Mouse (Mus musculus) heart, postnatal 0 days (tissue): ENCODE measurements around the gene A930009A15Rik. TPM values are rescaled to one million over a fixed set of nuclear protein-coding genes. Genes with fewer than 3 reads are reported as not detected.

ENCODE experiments used
- ATAC-seq: fragments of 200-750 bp; cut with Nextera tagmentation; 2 replicates; pipeline ENCODE4 v1.8.0; 2017; ENCODE audit warnings: low read depth, moderate number of reproducible peaks, moderate library complexity; ENCODE audit not compliant: insufficient read depth
- DNase-seq: peaks from one replicate; pipeline ENCODE4 v3.0.0-alpha.2; 2016; ENCODE audit warnings: low spot score
- H3K27ac ChIP-seq: fragments of 300-500 bp; sonication (generic); 2 replicates; pipeline ENCODE4 v1.5.1; 2014; ENCODE audit warnings: low read depth, mild to moderate bottlenecking
- H3K27me3 ChIP-seq: fragments of 300-500 bp; sonication (generic); 2 replicates; pipeline ENCODE4 v1.6.1; 2014; ENCODE audit warnings: low read length, mixed read lengths; ENCODE audit not compliant: control insufficient read depth, insufficient read depth
- H3K36me3 ChIP-seq: fragments of 300-500 bp; sonication (generic); replicated peaks from 2 replicates; pipeline ENCODE4 v1.6.1; 2014; ENCODE audit warnings: low read length, mixed read lengths; ENCODE audit not compliant: control insufficient read depth, insufficient read depth
- H3K4me1 ChIP-seq: fragments of 300-500 bp; sonication (generic); 2 replicates; pipeline ENCODE4 v1.6.1; 2014; ENCODE audit warnings: antibody characterized with exemption; ENCODE audit not compliant: control insufficient read depth, insufficient read depth
- H3K4me2 ChIP-seq: fragments of 300-500 bp; sonication (generic); 2 replicates; pipeline ENCODE4 v1.6.1; 2014; ENCODE audit warnings: low read depth, mild to moderate bottlenecking, low read length, moderate library complexity
- H3K4me3 ChIP-seq: fragments of 300-500 bp; sonication (generic); 2 replicates; pipeline ENCODE4 v1.5.1; 2014; ENCODE audit warnings: low read depth, low read length
- H3K9ac ChIP-seq: fragments of 300-500 bp; sonication (generic); replicated peaks from 2 replicates; pipeline ENCODE4 v1.6.1; 2014; ENCODE audit warnings: low read depth, low read length, mixed read lengths
- H3K9me3 ChIP-seq: fragments of 300-500 bp; sonication (generic); replicated peaks from 2 replicates; pipeline ENCODE4 v1.6.1; 2016; ENCODE audit warnings: low read length; ENCODE audit not compliant: control insufficient read depth
- CTCF ChIP-seq: IDR thresholded peaks from 2 replicates; pipeline ENCODE4 v1.5.1; 2016; ENCODE audit warnings: antibody characterized with exemption, control low read depth, low read depth
- EP300 ChIP-seq: IDR thresholded peaks from 2 replicates; pipeline ENCODE4 v1.6.1; 2016; ENCODE audit warnings: antibody characterized with exemption, low read depth
- WGBS: fragments of 180-500 bp; shearing (Covaris S2); extraction: QIAGEN DNeasy Blood & Tissue Kit; methylation state at CpG from one replicate; pipeline ENCODE4 v1.1.7; 2014; 5-methylcytosine and 5-hydroxymethylcytosine counted together
- polyA plus RNA-seq: library from polyadenylated mRNA; unstranded; fragments of >200 nt; fragmentation: Nextera tagmentation; extraction: Ambion mirVana; gene quantifications from 2 replicates; pipeline ENCODE4 v1.2.1, GENCODE M21; 2015
- total RNA-seq: library from RNA; depleted of rRNA; stranded (reverse); fragments of >200 nt; gene quantifications from 2 replicates; pipeline ENCODE4 v1.2.3, GENCODE M21; 2014; ENCODE audit warnings: low replicate concordance

Gene A930009A15Rik
- total and polyA plus RNA-seq, 2 experiments from 2014 or later: not detected

GRCm38 (mm10) chr10:115570577-115570976 is 791 bp downstream of the A930009A15Rik start:
- no peaks in the 10 kb centered on the region for H3K36me3 ChIP-seq
- DNase-seq (no peak), ATAC-seq (no peak)
- no peaks in the 10 kb centered on the region for H3K9me3 ChIP-seq
- no peaks in the 10 kb centered on the region for H3K27me3 ChIP-seq
- H3K4me2 ChIP-seq: no peak overlapping the region
- 79% methylated on average over 2 of the region's 2 CpGs for WGBS
- no peak for TF ChIP-seq EP300
- TF ChIP-seq CTCF: no peak
- no peak overlapping the region for H3K27ac ChIP-seq
- H3K4me3 ChIP-seq: no peak overlapping the region
- no peaks in the 10 kb centered on the region for H3K4me1 ChIP-seq
- no peak overlapping the region for H3K9ac ChIP-seq

- H3K27ac ChIP-seq: no peak overlapping the region
- no peak for TF ChIP-seq CTCF
- TF ChIP-seq EP300: no peak
- no peaks in the 10 kb centered on the region for H3K9me3 ChIP-seq
- H3K27me3 ChIP-seq: no peaks in the 10 kb centered on the region
- H3K4me2 ChIP-seq: no peak overlapping the region
- H3K4me1 ChIP-seq: no peaks in the 10 kb centered on the region
- H3K9ac ChIP-seq: no peak overlapping the region
- DNase-seq: no peak
- H3K4me3 ChIP-seq: no peak overlapping the region
- no peak for ATAC-seq
- no peaks in the 10 kb centered on the region for H3K36me3 ChIP-seq
- 81% methylated on average over 6 of the region's 6 CpGs for WGBS
Measured at GRCm38 (mm10) chr10:115571317-115571716, 1.5 kb downstream of the A930009A15Rik start.

- WGBS: 47% methylated on average over 3 of the region's 3 CpGs
- DNase-seq (no peak), ATAC-seq (no peak)
- no peak overlapping the region for H3K4me3 ChIP-seq
- no peak overlapping the region for H3K9ac ChIP-seq
- no peaks in the 10 kb centered on the region for H3K36me3 ChIP-seq
- H3K4me2 ChIP-seq: no peak overlapping the region
- no peak overlapping the region for H3K27ac ChIP-seq
- no peak for TF ChIP-seq CTCF
- TF ChIP-seq EP300: no peak
- H3K4me1 ChIP-seq: no peaks in the 10 kb centered on the region
- H3K9me3 ChIP-seq: no peaks in the 10 kb centered on the region
- no peaks in the 10 kb centered on the region for H3K27me3 ChIP-seq
Measured at GRCm38 (mm10) chr10:115571734-115572440, 2.1 kb downstream of the A930009A15Rik start.

- Histone ChIP-seq H3K4me2 (no peak overlapping the region), H3K27me3 (0 out of 2 replicates have a peak, but pooled peaks cover 6% of the 10 kb centered on the region), H3K9me3 (no peaks in the 10 kb centered on the region), H3K4me3 (no peak overlapping the region), H3K4me1 (no peaks in the 10 kb centered on the region), H3K36me3 (no peaks in the 10 kb centered on the region), H3K27ac (no peak overlapping the region), H3K9ac (no peak overlapping the region)
- ATAC-seq: no peak
- no peak for DNase-seq
- WGBS: 70% methylated on average over 7 of the region's 7 CpGs
- no peak for TF ChIP-seq CTCF
- TF ChIP-seq EP300: no peak
Measured at GRCm38 (mm10) chr10:115579076-115579475, 9.3 kb downstream of the A930009A15Rik start.

- Histone ChIP-seq H3K4me3 (no peak overlapping the region), H3K4me1 (no peaks in the 10 kb centered on the region), H3K9me3 (no peaks in the 10 kb centered on the region), H3K9ac (no peak overlapping the region), H3K4me2 (no peak overlapping the region), H3K27me3 (0 out of 2 replicates have a peak, but pooled peaks cover 10% of the 10 kb centered on the region), H3K27ac (no peak overlapping the region), H3K36me3 (no peaks in the 10 kb centered on the region)
- 37% methylated on average over 7 of the region's 7 CpGs for WGBS
- TF ChIP-seq CTCF (no peak), EP300 (no peak)
- DNase-seq: no peak
- ATAC-seq: no peak
Measured at GRCm38 (mm10) chr10:115579494-115579893, 9.7 kb downstream of the A930009A15Rik start.

- peaks cover 3% of the 10 kb centered on the region; the same call in 1 of the 2 replicates for H3K4me1 ChIP-seq
- H3K9me3 ChIP-seq: no peaks in the 10 kb centered on the region
- no peak for DNase-seq
- no peak for ATAC-seq
- H3K36me3 ChIP-seq: no peaks in the 10 kb centered on the region
- no peak overlapping the region for H3K4me3 ChIP-seq
- no peak overlapping the region for H3K27ac ChIP-seq
- WGBS: 67% methylated on average over 9 of the region's 9 CpGs
- TF ChIP-seq EP300 (no peak), CTCF (no peak)
- H3K27me3 ChIP-seq: peaks cover 34% of the 10 kb centered on the region
- H3K9ac ChIP-seq: no peak overlapping the region
- H3K4me2 ChIP-seq: no peak overlapping the region
Measured at GRCm38 (mm10) chr10:115581971-115582370, 12.2 kb downstream of the A930009A15Rik start.
